Mouse (Mus musculus) embryonic facial prominence, embryonic 13.5 days (tissue): Measurements from ENCODE around the gene Chst5. TPM values are rescaled to one million over a fixed set of nuclear protein-coding genes. Genes with fewer than 3 reads are reported as not detected.
"Not testable (repeated sequence)": the region's sequence is repeated elsewhere in the genome, so short reads cannot be mapped to it uniquely, and the experiment has no call there.

Experiments used
- ATAC-seq: fragments of 200-750 bp; cut with Nextera tagmentation; 2 replicates; pipeline ENCODE4 v1.8.0; 2017; ENCODE audit warnings: low read depth; ENCODE audit not compliant: insufficient number of reproducible peaks, insufficient read depth, low FRiP score, low TSS enrichment
- H3K27ac ChIP-seq: fragments of 300-500 bp; sonication (generic); 2 replicates; pipeline ENCODE4 v1.5.1; 2015; ENCODE audit warnings: moderate library complexity, mild to moderate bottlenecking, inconsistent platforms
- H3K27me3 ChIP-seq: fragments of 300-500 bp; sonication (generic); 2 replicates; pipeline ENCODE4 v1.6.1; 2015; ENCODE audit warnings: mild to moderate bottlenecking, inconsistent platforms
- H3K36me3 ChIP-seq: fragments of 300-500 bp; sonication (generic); 2 replicates; pipeline ENCODE4 v1.6.1; 2015; ENCODE audit warnings: mild to moderate bottlenecking, inconsistent platforms
- H3K4me1 ChIP-seq: fragments of 300-500 bp; sonication (generic); 2 replicates; pipeline ENCODE4 v1.6.1; 2015; ENCODE audit warnings: inconsistent platforms
- H3K4me2 ChIP-seq: fragments of 300-500 bp; sonication (generic); 2 replicates; pipeline ENCODE4 v1.6.1; 2015; ENCODE audit warnings: moderate library complexity, mild to moderate bottlenecking, inconsistent platforms
- H3K4me3 ChIP-seq: fragments of 300-500 bp; sonication (generic); 2 replicates; pipeline ENCODE4 v1.5.1; 2015; ENCODE audit warnings: mild to moderate bottlenecking, inconsistent platforms
- H3K9ac ChIP-seq: fragments of 300-500 bp; sonication (generic); 2 replicates; pipeline ENCODE4 v1.6.1; 2015; ENCODE audit warnings: mild to moderate bottlenecking, inconsistent platforms
- H3K9me3 ChIP-seq: fragments of 300-500 bp; sonication (generic); 2 replicates; pipeline ENCODE4 v1.6.1; 2016; ENCODE audit warnings: inconsistent platforms
- WGBS: fragments of 180-500 bp; shearing (Covaris S2); methylation state at CpG from one replicate; pipeline ENCODE4 v1.1.7; 2015; ENCODE audit warnings: mixed read lengths; 5-methylcytosine and 5-hydroxymethylcytosine counted together
- polyA plus RNA-seq: library from polyadenylated mRNA; unstranded; fragments of >200 nt; fragmentation: Nextera tagmentation; extraction: Ambion mirVana; gene quantifications from 2 replicates; pipeline ENCODE4 v1.2.1, GENCODE M21; 2015

Chst5 gene
- polyA plus RNA-seq, 1 experiment from 2014 or later = 3.4 TPM

DNA sequence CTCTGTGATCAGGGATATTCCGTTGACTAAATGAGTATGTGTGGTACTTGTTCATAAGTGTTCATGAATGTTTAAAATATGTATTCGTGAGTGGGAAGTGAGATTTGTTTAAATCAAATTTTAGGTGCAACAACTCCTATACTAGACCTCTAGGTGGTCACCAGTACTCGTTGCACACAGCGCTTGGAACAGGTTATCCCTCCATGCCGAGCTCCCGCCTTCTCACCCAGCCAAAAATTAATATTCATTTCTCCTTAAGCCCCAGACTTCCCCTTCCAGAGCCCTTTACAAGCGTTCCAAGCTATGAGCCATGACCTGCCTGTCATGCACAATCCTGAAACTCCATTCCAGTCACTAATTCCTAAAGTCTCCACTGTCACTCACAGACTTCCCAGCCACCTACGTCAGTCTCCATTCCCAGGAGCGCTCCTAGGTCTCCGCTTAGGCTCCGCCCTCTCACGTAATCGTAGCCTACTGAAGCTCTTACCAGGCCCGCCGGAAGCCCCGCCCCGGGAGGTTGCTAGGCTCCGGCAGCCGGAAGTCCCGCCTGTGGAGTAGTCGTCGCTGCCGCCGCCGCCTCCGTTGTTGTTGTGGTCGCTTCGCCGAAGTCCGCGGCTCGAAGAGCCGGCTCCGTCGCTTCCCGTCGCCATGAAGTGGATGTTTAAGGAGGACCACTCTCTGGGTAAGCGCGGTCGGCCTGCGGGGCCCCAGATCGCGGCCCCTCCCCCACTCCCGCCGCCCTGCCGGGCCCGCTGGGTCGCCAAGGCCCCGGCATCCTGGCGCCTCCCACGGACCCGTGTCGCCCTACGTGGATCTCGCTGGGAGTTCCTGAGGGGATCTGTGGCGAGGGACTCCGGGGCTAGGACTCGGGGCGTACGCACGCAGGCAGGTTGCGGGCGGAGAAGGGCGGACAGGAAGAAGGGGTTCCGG lies 30.2 kb upstream of the Chst5 start, which contains the start of gene Gabarapl2:
Gene Gabarapl2 (plus strand): TSS at position 533 of the 930 bp plus-strand sequence.
- Histone ChIP-seq H3K27ac (peak within 1 kb of the TSS; percentile 58; the same call in 1 of the 2 replicates), H3K4me2 (peak within 1 kb of the TSS; percentile 95)

DNA sequence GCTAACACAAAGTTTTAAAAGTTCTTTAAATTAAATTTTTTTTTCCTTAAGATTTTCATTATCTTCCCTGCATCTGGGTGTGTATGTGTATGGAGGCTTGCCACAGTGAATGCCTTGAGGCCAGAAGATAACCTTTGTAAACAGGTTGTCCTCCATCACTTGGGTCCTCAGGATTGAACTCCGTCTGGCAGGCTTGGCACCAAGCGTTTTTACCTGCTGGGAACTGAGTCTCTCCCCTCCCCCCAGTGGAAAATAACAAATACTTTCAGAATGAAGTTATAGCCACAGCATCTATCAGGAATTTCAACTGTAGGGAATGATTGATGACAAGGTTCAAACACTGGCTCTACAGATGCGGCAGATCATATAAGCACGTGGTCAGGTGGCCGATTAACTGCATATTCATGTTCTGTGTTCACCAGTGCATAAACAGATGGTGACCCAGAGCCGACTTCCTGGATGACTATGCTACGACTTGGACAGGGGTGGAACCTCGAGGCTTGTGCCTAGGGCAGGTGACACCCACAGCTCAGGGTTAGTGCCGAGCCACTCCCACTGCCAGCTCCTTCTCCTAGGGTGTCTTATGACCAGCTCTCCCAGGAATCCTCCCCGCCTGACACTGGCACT lies 29.4 kb upstream of the Chst5 start:
- Histone ChIP-seq H3K4me2 (peak overlapping the region; percentile 95), H3K27ac (no peak overlapping the region), H3K9me3 (no peaks in the 10 kb centered on the region), H3K4me3 (peak overlapping the region; percentile 100), H3K9ac (peak overlapping the region; percentile 60), H3K36me3 (peaks cover 28% of the 10 kb centered on the region), H3K4me1 (peaks cover 20% of the 10 kb centered on the region), H3K27me3 (no peaks in the 10 kb centered on the region)
- peak; percentile 45; the same call in 1 of the 2 replicates for ATAC-seq
- 12% methylated on average over 10 of the region's 10 CpGs for WGBS

More for the DNA sequence above, 30.2 kb upstream of the Chst5 start, which contains the start of gene Gabarapl2:
- peak; percentile 98 for ATAC-seq
- WGBS = under 1% methylated on average over 65 of the region's 65 CpGs
- Histone ChIP-seq H3K27me3 (no peaks in the 10 kb centered on the region), H3K4me3 (peak within 1 kb of the TSS; percentile 100), H3K9ac (peak within 1 kb of the TSS; percentile 85), H3K9me3 (no peaks in the 10 kb centered on the region), H3K4me1 (peaks cover 20% of the 10 kb centered on the region), H3K36me3 (peaks cover 34% of the 10 kb centered on the region)

DNA sequence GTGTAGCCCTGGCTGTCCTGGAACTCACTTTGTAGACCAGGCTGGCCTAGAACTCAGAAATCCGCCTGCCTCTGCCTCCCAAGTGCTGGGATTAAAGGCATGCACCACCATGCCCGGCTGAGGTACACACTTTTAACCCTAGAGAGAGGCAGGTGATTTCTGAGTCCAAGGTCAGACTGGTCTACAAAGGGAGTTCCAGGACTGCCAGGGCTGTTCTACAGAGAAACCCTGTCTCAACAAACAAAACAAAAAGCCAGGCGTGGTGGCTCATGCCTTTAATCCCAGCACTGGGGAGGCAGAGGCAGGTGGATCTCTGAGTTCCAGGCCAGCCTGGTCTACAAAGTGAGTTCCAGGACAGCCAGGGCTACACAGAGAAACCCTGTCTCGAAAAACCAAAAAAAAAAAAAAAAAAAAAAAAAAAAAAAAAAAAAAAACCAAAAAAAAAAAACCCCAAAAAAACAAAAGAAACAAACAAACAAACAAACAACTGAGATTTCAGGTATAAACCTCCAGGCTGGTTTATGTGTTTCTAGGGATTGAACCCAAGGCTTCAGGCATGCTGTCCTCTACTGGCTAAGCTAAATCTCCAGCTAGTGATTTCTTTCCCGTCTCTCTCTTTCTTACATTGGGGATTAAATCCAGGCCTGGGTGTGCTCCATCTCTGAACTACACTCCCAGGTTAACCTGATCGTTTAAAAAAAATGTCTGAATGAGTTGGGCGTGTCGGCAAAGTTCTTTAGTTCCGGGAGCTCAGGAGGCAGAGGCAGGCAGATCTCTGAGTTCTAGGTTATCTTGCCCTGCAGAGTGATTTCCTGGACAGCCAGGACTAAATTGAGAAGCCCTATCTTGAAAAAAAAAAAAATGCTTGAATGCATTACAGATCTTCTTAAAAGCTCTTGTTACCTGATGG lies 28.1 kb upstream of the Chst5 start:
- not testable (repeated sequence) for H3K27ac ChIP-seq, H3K4me3 ChIP-seq, H3K9me3 ChIP-seq, H3K27me3 ChIP-seq, ATAC-seq, H3K4me2 ChIP-seq, H3K9ac ChIP-seq
- WGBS = 81% methylated on average over 9 of the region's 9 CpGs
- H3K36me3 ChIP-seq = peaks cover 15% of the 10 kb centered on the region
- peaks cover 22% of the 10 kb centered on the region for H3K4me1 ChIP-seq

DNA sequence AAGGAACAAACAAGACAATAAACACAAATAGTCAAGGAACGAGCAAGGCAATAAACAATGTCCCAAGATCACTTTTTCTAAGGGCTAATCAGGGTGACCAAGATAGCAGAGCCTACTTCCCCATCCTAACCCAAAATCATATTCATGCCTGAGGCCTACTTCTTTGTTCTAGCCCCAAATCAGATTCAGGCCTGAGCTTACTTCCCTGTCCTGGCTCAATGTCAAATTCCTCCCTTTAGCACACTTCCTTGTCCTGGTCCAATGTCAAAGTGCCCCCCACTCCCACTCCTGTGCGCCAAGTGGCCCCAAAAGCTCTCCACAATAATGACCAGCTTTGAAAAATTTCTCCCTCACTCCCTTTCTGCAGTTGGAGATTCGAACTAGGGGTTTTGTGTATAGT lies 26.9 kb upstream of the Chst5 start:
- H3K4me2 ChIP-seq = no peak overlapping the region
- H3K36me3 ChIP-seq = peaks cover 3% of the 10 kb centered on the region; the same call in 1 of the 2 replicates
- 69% methylated on average over 3 of the region's 3 CpGs for WGBS
- no peak overlapping the region for H3K9ac ChIP-seq
- no peaks in the 10 kb centered on the region for H3K9me3 ChIP-seq
- no peak overlapping the region for H3K4me3 ChIP-seq
- ATAC-seq = no peak
- no peak overlapping the region for H3K27ac ChIP-seq
- H3K27me3 ChIP-seq = no peaks in the 10 kb centered on the region
- peaks cover 32% of the 10 kb centered on the region for H3K4me1 ChIP-seq

DNA sequence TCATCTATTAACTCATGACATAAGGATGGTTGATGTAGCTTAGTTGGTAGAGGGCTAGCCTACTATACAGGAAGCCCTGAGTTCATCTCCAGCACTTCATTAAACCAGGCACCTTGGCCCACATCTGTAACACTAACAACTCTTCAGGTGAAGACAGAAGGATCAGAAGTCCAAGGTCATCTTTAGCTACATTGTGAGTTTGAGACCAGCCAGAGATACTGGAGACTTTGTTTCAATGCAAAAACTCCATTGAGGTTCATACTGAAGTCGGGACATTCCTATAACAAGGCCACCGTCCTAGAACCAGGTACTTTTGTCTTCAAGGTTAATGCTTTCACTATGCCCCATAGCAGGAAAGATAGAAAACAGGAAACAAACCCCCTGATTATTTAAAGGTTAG lies 24.0 kb upstream of the Chst5 start:
- Histone ChIP-seq H3K36me3 (no peaks in the 10 kb centered on the region), H3K27me3 (no peaks in the 10 kb centered on the region), H3K27ac (no peak overlapping the region), H3K4me2 (peak overlapping the region; percentile 96), H3K9ac (no peak overlapping the region), H3K4me1 (peaks cover 21% of the 10 kb centered on the region), H3K4me3 (no peak overlapping the region), H3K9me3 (no peaks in the 10 kb centered on the region)
- 83% methylated on average over 2 of the region's 2 CpGs for WGBS
- no peak for ATAC-seq

DNA sequence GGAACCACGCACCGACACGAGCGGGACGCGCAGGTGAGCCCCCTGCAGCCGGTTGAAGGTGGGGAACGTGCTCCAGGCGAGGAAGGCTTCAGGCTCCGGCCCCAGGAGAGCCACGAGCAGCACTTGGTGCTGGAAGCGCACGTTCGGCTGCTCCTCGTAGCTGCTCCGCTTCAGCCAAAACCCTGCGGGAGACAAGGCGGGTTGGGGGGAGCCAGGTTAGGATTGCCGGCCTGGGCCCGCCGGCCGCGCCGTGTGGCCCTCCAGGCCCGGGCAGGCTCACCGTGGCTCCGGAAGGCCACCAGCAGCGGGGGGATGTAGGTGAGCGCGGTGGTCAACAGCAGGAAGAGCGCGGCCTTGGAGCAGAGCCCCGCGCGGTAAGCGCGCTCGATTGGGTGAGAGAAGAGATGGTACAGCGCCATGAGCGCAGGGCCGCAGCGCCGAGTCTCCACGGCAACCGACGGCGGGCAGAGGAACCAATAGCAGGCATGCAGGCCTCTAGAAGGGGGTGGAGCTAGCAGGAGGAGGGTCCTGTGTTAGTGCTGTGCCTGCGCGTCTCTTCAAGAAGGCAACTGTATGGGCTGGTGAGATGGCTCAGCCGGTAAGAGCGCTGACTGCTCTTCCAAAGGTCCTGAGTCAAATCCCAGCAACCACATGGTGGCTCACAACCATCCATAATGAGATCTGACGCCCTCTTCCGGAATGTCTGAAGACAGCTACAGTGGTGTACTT lies 23.3 kb upstream of the Chst5 start, which contains the start of gene Tmem231:
Gene Tmem231 (minus strand): TSS at position 534 of the 729 bp plus-strand sequence.
- peak; percentile 98 for ATAC-seq

DNA sequence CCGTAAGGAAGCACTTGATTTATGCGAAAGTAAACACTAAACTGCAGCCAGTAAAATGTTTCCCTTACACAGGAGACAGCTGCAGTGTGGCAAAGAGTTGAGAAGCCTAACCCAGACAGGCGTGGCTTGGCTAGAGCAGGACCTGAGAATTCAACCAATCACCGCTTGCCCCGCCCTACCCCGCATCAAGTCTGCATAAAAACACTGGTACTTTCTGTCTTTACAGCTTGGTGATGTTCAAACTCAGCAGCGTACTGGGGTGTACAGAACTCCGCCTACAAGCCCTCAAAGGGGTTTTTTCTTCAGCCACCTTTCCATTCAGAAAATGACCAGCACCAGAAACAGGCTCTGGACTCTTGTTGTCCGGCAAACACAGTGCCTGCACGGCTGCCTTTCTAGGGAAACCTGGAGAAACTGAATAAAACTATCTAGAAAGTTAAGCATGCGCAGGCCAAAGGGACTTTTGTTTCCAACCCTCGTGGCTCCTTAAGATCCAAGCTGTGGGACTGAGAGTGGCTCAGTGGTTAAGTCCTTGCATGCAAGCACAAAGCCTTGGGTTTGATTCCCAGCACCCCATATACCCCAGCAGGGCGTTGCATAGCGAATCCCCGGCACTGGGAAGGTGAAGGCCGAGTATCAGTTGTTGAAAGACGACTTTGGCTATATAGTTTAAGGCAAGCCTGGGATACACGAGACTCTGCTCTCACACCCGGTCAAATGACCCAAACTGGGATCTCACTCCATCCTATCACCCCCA lies 22.5 kb upstream of the Chst5 start:
- peaks cover 21% of the 10 kb centered on the region for H3K4me1 ChIP-seq
- 31% methylated on average over 19 of the region's 19 CpGs for WGBS
- H3K9me3 ChIP-seq = no peaks in the 10 kb centered on the region
- no peaks in the 10 kb centered on the region for H3K27me3 ChIP-seq
- H3K4me2 ChIP-seq = peak overlapping the region; percentile 96
- ATAC-seq = no peak
- peak overlapping the region; percentile 85 for H3K9ac ChIP-seq
- H3K4me3 ChIP-seq = peak overlapping the region; percentile 76
- peak overlapping the region; percentile 81 for H3K27ac ChIP-seq
- no peaks in the 10 kb centered on the region for H3K36me3 ChIP-seq

More for the DNA sequence above, 23.3 kb upstream of the Chst5 start, which contains the start of gene Tmem231:
- Histone ChIP-seq H3K4me3 (peak within 1 kb of the TSS; percentile 76), H3K36me3 (no peaks in the 10 kb centered on the region), H3K27me3 (no peaks in the 10 kb centered on the region), H3K9ac (peak within 1 kb of the TSS; percentile 85), H3K9me3 (no peaks in the 10 kb centered on the region), H3K27ac (peak within 1 kb of the TSS; percentile 81), H3K4me2 (peak within 1 kb of the TSS; percentile 96), H3K4me1 (peaks cover 21% of the 10 kb centered on the region)
- 1% methylated on average over 53 of the region's 53 CpGs for WGBS

DNA sequence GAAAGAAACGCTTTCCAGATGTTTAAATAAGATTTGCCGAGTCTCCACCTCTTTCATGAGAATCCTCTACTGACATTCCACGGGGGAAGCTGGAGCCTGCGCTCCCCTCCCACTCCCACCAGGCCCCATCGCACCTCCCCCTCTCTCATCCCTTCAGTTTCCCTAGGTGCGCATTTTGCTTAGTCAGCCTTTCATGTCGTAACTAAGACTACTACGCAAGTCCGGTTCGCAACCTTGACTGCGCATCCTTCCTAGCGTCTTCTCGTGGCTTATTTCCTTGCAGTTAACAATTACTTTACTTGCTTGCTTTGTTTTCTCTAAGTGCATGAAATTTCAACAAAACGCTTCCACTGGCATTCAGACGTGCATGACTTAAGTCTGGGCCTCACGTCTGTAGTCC lies 21.5 kb upstream of the Chst5 start:
- no peaks in the 10 kb centered on the region for H3K27me3 ChIP-seq
- peaks cover 21% of the 10 kb centered on the region for H3K4me1 ChIP-seq
- no peak overlapping the region for H3K9ac ChIP-seq
- peak overlapping the region; percentile 34; the same call in 1 of the 2 replicates for H3K27ac ChIP-seq
- peak overlapping the region; percentile 96; the same call in 1 of the 2 replicates for H3K4me2 ChIP-seq
- no peak for ATAC-seq
- H3K4me3 ChIP-seq = no peak overlapping the region
- H3K9me3 ChIP-seq = no peaks in the 10 kb centered on the region
- WGBS = 54% methylated on average over 16 of the region's 16 CpGs
- no peaks in the 10 kb centered on the region for H3K36me3 ChIP-seq

DNA sequence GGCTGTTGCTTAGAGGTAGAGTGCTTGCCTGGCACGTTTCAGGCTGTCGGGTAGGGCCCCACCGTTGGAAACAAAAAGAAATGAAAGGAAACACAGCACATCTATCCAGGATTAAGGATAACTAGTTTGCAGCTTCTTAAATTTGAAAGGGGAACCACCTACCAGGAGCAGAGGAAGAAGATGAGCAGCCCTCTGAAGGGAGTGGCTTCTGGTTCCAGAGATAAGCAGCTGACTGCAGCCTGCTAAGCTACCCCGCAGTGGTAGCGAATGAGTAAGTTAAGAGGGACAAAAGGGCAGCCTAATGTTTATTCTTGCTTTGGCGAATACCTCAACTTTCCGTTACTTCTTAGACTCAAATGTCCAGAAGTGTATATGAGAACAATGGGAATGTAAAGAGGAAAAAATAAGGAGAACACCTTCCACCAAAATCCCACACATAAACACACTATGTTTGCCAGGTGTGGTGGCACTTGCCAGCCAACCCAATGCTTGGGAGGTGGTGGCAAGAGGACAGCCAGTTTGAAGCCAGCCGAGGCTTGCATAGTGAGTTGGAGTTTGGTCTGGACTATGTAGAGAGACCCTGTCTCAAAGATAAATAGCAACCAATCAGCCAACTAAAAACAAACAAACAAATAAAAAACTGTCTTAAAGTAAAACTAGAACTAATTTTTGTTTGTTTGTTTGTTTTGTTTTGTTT lies 19.5 kb upstream of the Chst5 start:
- Histone ChIP-seq H3K9ac (no peak overlapping the region), H3K9me3 (no peaks in the 10 kb centered on the region), H3K4me3 (no peak overlapping the region), H3K27me3 (no peaks in the 10 kb centered on the region), H3K4me1 (peaks cover 21% of the 10 kb centered on the region), H3K36me3 (no peaks in the 10 kb centered on the region), H3K27ac (no peak overlapping the region), H3K4me2 (no peak overlapping the region)
- no peak for ATAC-seq
- 77% methylated on average over 8 of the region's 8 CpGs for WGBS
